Mouse (Mus musculus): ENCODE measurements around the gene Pan3. TPM values are rescaled to one million over a fixed set of nuclear protein-coding genes. Genes with fewer than 3 reads are reported as not detected.

Pan3 gene
- polyA plus RNA-seq, 1 experiment from 2014 or later: 68.1 TPM

- no peak overlapping the region for H3K4me2 ChIP-seq
- H3K4me1 ChIP-seq: no peaks in the 10 kb centered on the region
- no peak for ATAC-seq
- H3K27me3 ChIP-seq: no peaks in the 10 kb centered on the region
- H3K36me3 ChIP-seq (ENCODE audit: poor library complexity, severe bottlenecking): peaks cover 10% of the 10 kb centered on the region; the same call in 1 of the 2 replicates
- H3K4me3 ChIP-seq: no peak overlapping the region
- 86% methylated on average over 3 of the region's 3 CpGs for WGBS
- H3K9ac ChIP-seq: no peak overlapping the region
- no peak overlapping the region for H3K27ac ChIP-seq
- H3K9me3 ChIP-seq (replicated peaks): no peaks in the 10 kb centered on the region
These were observed 33.3 kb downstream of the Pan3 start for GRCm38 (mm10) chr5:147463251-147463650.

- H3K4me3 ChIP-seq: no peak overlapping the region
These were observed 36.4 kb downstream of the Pan3 start for GRCm38 (mm10) chr5:147466361-147466760.

GRCm38 (mm10) chr5:147471163-147471562 is 41.2 kb downstream of the Pan3 start:
- no peaks in the 10 kb centered on the region for H3K4me1 ChIP-seq
- H3K4me2 ChIP-seq: no peak overlapping the region
- no peak overlapping the region for H3K4me3 ChIP-seq
- no peaks in the 10 kb centered on the region for H3K9me3 ChIP-seq (replicated peaks)
- H3K9ac ChIP-seq: no peak overlapping the region
- no peak overlapping the region for H3K27ac ChIP-seq
- H3K36me3 ChIP-seq (ENCODE audit: poor library complexity, severe bottlenecking): peaks cover 9% of the 10 kb centered on the region; the same call in 1 of the 2 replicates
- WGBS: 97% methylated on average over 5 of the region's 5 CpGs
- no peak for ATAC-seq
- H3K27me3 ChIP-seq: no peaks in the 10 kb centered on the region

More at GRCm38 (mm10) chr5:147466361-147466760, 36.4 kb downstream of the Pan3 start:
- Histone ChIP-seq H3K27ac (no peak overlapping the region), H3K27me3 (no peaks in the 10 kb centered on the region), H3K36me3 (ENCODE audit: poor library complexity, severe bottlenecking) (peaks cover 9% of the 10 kb centered on the region; the same call in 1 of the 2 replicates), H3K9me3 (replicated peaks) (no peaks in the 10 kb centered on the region), H3K9ac (no peak overlapping the region), H3K4me1 (no peaks in the 10 kb centered on the region), H3K4me2 (no peak overlapping the region)
- ATAC-seq: no peak

- H3K4me2 ChIP-seq: no peak overlapping the region
- no peaks in the 10 kb centered on the region for H3K4me1 ChIP-seq
- no peaks in the 10 kb centered on the region for H3K36me3 ChIP-seq (ENCODE audit: poor library complexity, severe bottlenecking)
- H3K27ac ChIP-seq: no peak overlapping the region
- no peak overlapping the region for H3K9ac ChIP-seq
- H3K9me3 ChIP-seq (replicated peaks): no peaks in the 10 kb centered on the region
- H3K4me3 ChIP-seq: no peak overlapping the region
- H3K27me3 ChIP-seq: no peaks in the 10 kb centered on the region
- 92% methylated on average over 6 of the region's 6 CpGs for WGBS
- no peak for ATAC-seq
These were observed 43.1 kb downstream of the Pan3 start for GRCm38 (mm10) chr5:147473071-147473470.

- H3K4me3 ChIP-seq: no peak overlapping the region
These were observed 43.9 kb downstream of the Pan3 start for GRCm38 (mm10) chr5:147473856-147474255.

GRCm38 (mm10) chr5:147476109-147476508 is 46.1 kb downstream of the Pan3 start:
- Histone ChIP-seq H3K4me1 (no peaks in the 10 kb centered on the region), H3K4me2 (no peak overlapping the region), H3K9me3 (replicated peaks) (no peaks in the 10 kb centered on the region), H3K36me3 (ENCODE audit: poor library complexity, severe bottlenecking) (no peaks in the 10 kb centered on the region), H3K4me3 (no peak overlapping the region), H3K9ac (no peak overlapping the region), H3K27ac (no peak overlapping the region), H3K27me3 (no peaks in the 10 kb centered on the region)
- 96% methylated on average over 5 of the region's 5 CpGs for WGBS
- ATAC-seq: no peak

More at GRCm38 (mm10) chr5:147473856-147474255, 43.9 kb downstream of the Pan3 start:
- no peak for ATAC-seq
- Histone ChIP-seq H3K9ac (no peak overlapping the region), H3K27ac (no peak overlapping the region), H3K4me1 (no peaks in the 10 kb centered on the region), H3K27me3 (no peaks in the 10 kb centered on the region), H3K4me2 (no peak overlapping the region), H3K9me3 (replicated peaks) (no peaks in the 10 kb centered on the region), H3K36me3 (ENCODE audit: poor library complexity, severe bottlenecking) (no peaks in the 10 kb centered on the region)
- WGBS: 93% methylated on average over 3 of the region's 3 CpGs

GRCm38 (mm10) chr5:147477106-147477505 is 47.1 kb downstream of the Pan3 start:
- WGBS: 98% methylated on average over 9 of the region's 9 CpGs
- Histone ChIP-seq H3K36me3 (ENCODE audit: poor library complexity, severe bottlenecking) (no peaks in the 10 kb centered on the region), H3K4me1 (no peaks in the 10 kb centered on the region), H3K9ac (no peak overlapping the region), H3K4me2 (no peak overlapping the region), H3K27ac (0 out of 2 replicates have a peak overlapping the region, but pooled peaks have one; percentile 0), H3K27me3 (no peaks in the 10 kb centered on the region), H3K4me3 (no peak overlapping the region), H3K9me3 (replicated peaks) (no peaks in the 10 kb centered on the region)
- ATAC-seq: no peak

- no peak overlapping the region for H3K9ac ChIP-seq
- WGBS: 95% methylated on average over 2 of the region's 2 CpGs
- H3K27ac ChIP-seq: no peak overlapping the region
- no peaks in the 10 kb centered on the region for H3K36me3 ChIP-seq (ENCODE audit: poor library complexity, severe bottlenecking)
- ATAC-seq: no peak
- H3K4me3 ChIP-seq: no peak overlapping the region
- no peaks in the 10 kb centered on the region for H3K9me3 ChIP-seq (replicated peaks)
- no peaks in the 10 kb centered on the region for H3K4me1 ChIP-seq
- no peak overlapping the region for H3K4me2 ChIP-seq
- H3K27me3 ChIP-seq: no peaks in the 10 kb centered on the region
These were observed 49.4 kb downstream of the Pan3 start for GRCm38 (mm10) chr5:147479341-147479740.

GRCm38 (mm10) chr5:147484142-147484541 is 54.2 kb downstream of the Pan3 start:
- Histone ChIP-seq H3K9me3 (replicated peaks) (no peaks in the 10 kb centered on the region), H3K4me1 (no peaks in the 10 kb centered on the region), H3K9ac (no peak overlapping the region), H3K4me2 (no peak overlapping the region), H3K4me3 (no peak overlapping the region), H3K27ac (no peak overlapping the region), H3K27me3 (no peaks in the 10 kb centered on the region), H3K36me3 (ENCODE audit: poor library complexity, severe bottlenecking) (peaks cover 9% of the 10 kb centered on the region)
- WGBS: 78% methylated on average over 3 of the region's 3 CpGs
- ATAC-seq: no peak

- Histone ChIP-seq H3K9me3 (replicated peaks) (no peaks in the 10 kb centered on the region), H3K9ac (no peak overlapping the region), H3K4me3 (no peak overlapping the region), H3K4me2 (no peak overlapping the region), H3K27me3 (no peaks in the 10 kb centered on the region), H3K27ac (no peak overlapping the region), H3K4me1 (no peaks in the 10 kb centered on the region), H3K36me3 (ENCODE audit: poor library complexity, severe bottlenecking) (peaks cover 9% of the 10 kb centered on the region)
- ATAC-seq: no peak
- WGBS: 78% methylated on average over 6 of the region's 6 CpGs
These were observed 59.3 kb downstream of the Pan3 start for GRCm38 (mm10) chr5:147489226-147489625.

GRCm38 (mm10) chr5:147490907-147491306 is 60.9 kb downstream of the Pan3 start:
- no peak overlapping the region for H3K4me3 ChIP-seq
- H3K27ac ChIP-seq: no peak overlapping the region
- ATAC-seq: no peak
- WGBS: 81% methylated on average over 5 of the region's 5 CpGs
- H3K4me2 ChIP-seq: no peak overlapping the region
- peaks cover 9% of the 10 kb centered on the region for H3K36me3 ChIP-seq (ENCODE audit: poor library complexity, severe bottlenecking)
- 0 out of 2 replicates have a peak, but pooled peaks cover 3% of the 10 kb centered on the region for H3K4me1 ChIP-seq
- H3K9ac ChIP-seq: no peak overlapping the region
- no peaks in the 10 kb centered on the region for H3K27me3 ChIP-seq
- no peaks in the 10 kb centered on the region for H3K9me3 ChIP-seq (replicated peaks)

GRCm38 (mm10) chr5:147492511-147492910 is 62.5 kb downstream of the Pan3 start:
- Histone ChIP-seq H3K4me1 (0 out of 2 replicates have a peak, but pooled peaks cover 3% of the 10 kb centered on the region), H3K27ac (no peak overlapping the region), H3K4me3 (no peak overlapping the region), H3K36me3 (ENCODE audit: poor library complexity, severe bottlenecking) (peaks cover 9% of the 10 kb centered on the region), H3K4me2 (no peak overlapping the region), H3K9me3 (replicated peaks) (no peaks in the 10 kb centered on the region), H3K9ac (no peak overlapping the region), H3K27me3 (no peaks in the 10 kb centered on the region)
- ATAC-seq: no peak
- WGBS: 83% methylated on average over 3 of the region's 3 CpGs

GRCm38 (mm10) chr5:147493205-147493604 is 63.2 kb downstream of the Pan3 start:
- H3K4me3 ChIP-seq: no peak overlapping the region
- H3K9ac ChIP-seq: no peak overlapping the region
- H3K4me1 ChIP-seq: 0 out of 2 replicates have a peak, but pooled peaks cover 3% of the 10 kb centered on the region
- H3K9me3 ChIP-seq (replicated peaks): no peaks in the 10 kb centered on the region
- H3K4me2 ChIP-seq: no peak overlapping the region
- no peak for ATAC-seq
- no peak overlapping the region; the same call in 1 of the 2 replicates for H3K27ac ChIP-seq
- 90% methylated on average over 1 of the region's 1 CpGs for WGBS
- H3K27me3 ChIP-seq: no peaks in the 10 kb centered on the region
- peaks cover 7% of the 10 kb centered on the region for H3K36me3 ChIP-seq (ENCODE audit: poor library complexity, severe bottlenecking)

Measured in forebrain, embryonic 13.5 days (tissue).